Mouse (Mus musculus) NIH3T3 (cell line): ENCODE measurements around the gene Scd3.

Experiments used
- DNase-seq: peaks from one replicate; pipeline ENCODE4 v3.0.0-alpha.2; 2012; ENCODE audit warnings: low read depth

Scd3 gene

GRCm38 (mm10) chr19:44203015-44203564, at the start of gene Scd3:
Scd3 (plus strand) TSS chr19:44203269.
- no peak for DNase-seq

GRCm38 (mm10) chr19:44153781-44154180, 49.3 kb upstream of the Scd3 start:
- no peak for DNase-seq

DNA sequence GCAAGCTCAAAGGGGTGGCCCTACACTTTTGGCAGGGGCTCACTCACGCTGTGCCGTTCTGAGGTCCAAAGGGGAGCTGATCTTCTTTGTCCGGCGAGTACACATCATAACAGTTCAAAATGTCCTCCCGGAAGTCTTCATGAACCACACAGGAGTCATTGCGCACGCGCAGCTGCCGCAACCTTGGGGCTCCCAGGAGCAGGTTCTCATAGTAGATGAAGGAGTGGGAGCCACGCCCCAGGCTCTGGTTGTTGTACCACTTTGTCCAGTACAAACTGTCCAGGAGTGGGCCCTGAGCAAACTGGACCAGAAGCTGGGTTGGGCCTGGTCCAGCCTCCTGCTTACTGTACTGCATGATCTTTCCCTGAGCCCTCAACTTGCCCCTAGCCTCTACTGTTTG, 46.1 kb upstream of the Scd3 start:
- no peak for DNase-seq

DNA sequence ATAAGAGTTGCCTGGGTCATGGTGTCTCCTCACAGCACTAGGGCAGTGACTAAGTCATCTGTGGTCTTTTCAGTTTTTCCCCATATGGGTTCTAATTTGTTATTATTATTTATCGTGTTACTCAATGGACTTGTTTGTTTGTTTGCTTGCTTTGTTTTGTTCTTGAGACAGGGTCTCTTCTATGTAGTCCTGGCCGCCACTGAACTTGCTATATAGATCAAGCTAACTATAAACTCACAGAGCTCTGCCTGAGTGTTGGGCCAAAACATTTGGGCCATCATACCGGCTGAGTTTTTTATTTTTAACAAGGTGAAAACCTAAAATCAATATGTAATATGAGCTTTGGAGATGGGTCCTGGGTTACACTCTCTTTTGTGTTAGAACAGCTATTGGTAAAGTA, 43.7 kb upstream of the Scd3 start:
- DNase-seq = no peak

DNA sequence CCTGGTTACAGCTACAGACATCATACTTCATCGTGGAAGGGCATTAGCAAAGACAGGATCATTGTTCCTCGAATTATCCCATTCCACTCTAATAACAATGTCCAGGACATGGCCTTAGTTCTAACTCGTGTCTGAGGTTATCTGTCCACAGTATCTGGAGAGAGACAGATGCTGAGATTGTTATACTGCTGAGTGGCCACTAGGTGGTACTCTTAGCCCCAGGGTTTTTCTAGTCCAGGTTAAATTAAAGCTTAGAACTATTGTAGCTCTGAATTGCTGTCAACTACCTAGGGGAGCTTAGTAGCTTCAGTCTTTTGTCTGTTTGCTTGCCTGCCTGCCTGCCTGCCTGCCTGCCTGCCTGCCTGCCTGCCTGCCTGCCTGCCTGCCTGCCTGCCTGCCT, 41.6 kb upstream of the Scd3 start:
- peak; percentile 61 for DNase-seq

DNA sequence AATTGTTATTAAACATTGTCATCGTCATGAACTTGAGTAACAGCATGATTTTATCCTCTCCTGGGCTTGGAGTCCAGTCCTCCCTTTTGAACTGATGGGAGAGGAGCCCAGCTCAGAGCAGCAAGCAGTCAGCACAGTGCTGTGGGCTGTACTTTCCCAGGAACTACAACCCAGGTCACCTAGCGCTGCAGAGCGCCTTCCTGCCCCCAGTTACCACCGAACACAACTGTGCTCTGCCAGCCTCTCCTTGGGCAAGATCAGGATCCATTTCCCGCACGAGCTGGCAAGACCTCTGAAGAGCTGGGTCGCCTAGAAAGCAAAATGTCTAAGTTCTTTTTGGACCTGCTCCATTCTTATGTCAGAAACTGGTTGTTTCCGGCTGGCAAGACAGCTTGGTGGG, 28.2 kb upstream of the Scd3 start:
- DNase-seq = no peak

DNA sequence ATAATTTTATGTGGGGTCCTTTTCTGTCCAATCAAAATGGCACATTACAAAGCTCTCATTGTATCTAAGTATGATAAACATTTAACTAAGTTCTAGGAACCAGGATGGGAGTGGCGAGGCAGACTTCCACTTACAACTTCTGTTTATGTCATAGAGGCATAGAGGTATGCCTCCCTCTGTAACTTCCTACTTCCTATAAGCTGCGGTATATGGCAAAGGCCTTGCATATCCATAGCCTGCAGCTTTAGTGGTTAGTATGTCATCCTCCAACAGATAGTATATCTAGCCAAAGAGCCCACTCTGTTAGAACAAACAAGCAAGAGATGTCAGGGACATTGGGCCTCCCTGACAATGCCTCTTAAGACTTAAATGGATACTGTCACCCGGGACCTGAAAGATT, 26.3 kb upstream of the Scd3 start:
- DNase-seq = no peak

DNA sequence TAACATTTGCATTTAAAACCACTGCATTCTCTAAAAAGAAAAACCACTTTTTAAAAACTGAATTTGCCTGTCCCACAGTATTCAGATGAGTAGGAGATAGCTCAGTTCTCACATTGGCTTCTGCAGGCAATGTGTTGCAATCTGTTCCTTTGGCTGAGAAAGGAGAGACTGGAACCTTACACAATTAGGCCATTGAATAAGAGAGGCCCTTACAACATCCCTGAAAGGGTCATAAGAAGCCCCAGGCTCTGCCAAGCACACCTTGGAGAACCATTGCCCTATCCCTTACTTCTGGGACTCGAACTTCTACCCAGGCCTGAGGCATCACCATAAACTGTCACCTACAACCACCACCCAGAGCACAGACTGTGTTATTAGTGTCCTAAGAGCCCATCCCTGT, 22.6 kb upstream of the Scd3 start:
- DNase-seq = no peak

- DNase-seq = no peak
Measured at GRCm38 (mm10) chr19:44183968-44184367, 19.1 kb upstream of the Scd3 start.

DNA sequence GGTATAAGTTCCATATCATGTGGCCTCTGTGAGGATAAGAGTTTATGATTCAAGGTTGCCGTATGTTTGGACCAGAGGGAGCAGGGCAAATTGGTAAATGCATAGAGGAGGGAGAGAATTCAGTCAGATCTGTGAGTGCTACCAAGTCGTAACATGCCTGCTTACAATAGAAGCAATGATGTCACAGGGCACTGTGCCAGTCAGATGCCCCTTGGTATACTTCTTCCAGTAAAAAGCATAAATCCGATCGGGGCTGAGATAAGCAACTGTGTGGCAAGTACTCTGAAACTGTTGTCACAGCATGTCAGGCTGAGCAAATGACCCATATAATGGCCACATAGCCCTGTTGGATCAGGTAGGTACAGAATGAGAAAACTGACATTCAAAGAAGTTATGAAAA, 14.0 kb upstream of the Scd3 start:
- no peak for DNase-seq

DNA sequence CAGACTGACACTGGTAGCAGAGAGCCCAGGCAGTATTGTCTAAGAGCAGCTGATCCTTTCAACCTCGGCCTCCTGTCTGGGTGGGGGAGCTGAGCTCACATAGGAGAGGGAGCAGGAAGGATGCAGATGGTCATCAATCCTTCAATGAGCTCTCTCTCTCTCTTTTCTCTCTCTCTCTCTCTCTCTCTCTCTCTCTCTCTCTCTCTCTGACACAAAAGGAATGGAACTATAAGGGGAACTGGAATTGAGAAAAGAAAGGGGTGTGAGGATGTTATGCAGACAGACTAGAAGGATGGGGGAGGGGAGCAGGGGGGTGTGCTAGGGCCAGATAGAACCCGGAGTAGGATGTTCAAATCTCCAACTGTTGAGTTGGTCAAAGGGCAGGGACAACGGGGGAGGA, 10.7 kb upstream of the Scd3 start, which contains the start of gene Pkd2l1:
Gene Pkd2l1, minus strand, starts transcription at position 101 of the 400 bp plus-strand sequence.
- no peak for DNase-seq

- DNase-seq = no peak
Measured at GRCm38 (mm10) chr19:44193906-44194305, 9.2 kb upstream of the Scd3 start.

- peak; percentile 86 for DNase-seq
Measured at GRCm38 (mm10) chr19:44195138-44195537, 7.9 kb upstream of the Scd3 start.

DNA sequence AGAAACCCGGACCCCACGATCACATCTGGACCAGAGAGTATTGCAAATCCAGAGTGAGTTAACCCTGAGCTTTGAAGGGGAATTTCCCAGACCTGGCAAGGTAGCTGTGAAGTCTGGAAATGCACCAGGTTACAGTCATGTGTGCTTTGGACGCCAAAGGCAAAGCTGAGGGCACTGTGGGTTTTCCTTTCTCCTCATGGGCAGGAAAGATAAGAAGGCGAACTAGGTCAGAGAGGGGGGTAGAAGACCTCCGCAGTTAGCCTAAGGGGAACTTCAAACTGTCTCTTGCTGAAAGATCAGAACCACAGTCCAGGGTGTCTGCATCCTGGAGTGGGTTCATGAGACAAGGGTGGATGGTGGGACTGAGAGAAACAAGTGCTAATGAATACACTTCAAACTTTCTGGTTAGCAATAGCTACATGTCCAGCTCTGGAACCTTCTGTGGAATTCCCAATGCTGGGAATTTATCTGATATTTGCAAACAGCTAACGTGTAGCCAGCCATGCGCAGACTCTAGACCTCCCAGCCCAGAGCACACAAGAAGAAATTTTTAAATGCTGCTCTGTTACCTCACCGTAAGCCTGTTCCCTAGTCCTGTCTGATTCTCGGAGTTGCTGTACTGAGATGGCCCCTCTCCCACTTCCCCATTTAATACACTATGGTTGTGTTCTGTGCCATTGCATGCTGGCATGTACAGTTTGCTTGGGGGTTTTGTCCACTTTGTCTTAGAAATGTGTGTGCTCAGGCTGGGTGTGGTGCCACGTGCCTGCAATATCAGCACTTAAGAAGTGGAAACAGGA, 5.8 kb upstream of the Scd3 start:
- no peak for DNase-seq

GRCm38 (mm10) chr19:44198494-44198893, 4.6 kb upstream of the Scd3 start:
- no peak for DNase-seq

DNA sequence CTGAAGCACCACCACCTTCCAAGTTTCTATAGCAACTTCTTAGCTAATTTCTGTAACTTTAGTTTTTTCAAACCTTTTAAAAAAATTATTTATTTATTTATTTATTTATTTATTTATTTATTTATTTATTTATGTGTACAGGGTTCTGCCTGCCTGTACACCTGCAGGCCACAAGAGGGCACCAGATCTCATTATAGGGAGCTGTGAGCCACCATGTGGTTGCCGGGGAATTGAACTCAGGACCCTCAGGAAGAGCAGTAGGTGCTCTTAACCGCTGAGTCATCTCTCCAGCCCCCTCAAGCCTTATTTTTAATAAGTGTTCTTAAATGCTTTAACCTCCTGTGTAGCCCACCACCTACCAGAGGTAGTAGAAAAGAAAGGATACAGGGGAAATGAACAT, 4.1 kb upstream of the Scd3 start:
- peak; percentile 33 for DNase-seq

GRCm38 (mm10) chr19:44207079-44207478, 4.0 kb downstream of the Scd3 start:
- peak; percentile 29 for DNase-seq

- no peak for DNase-seq
Measured at GRCm38 (mm10) chr19:44215255-44215654, 12.2 kb downstream of the Scd3 start.

- no peak for DNase-seq
Measured at GRCm38 (mm10) chr19:44217958-44218525, 15.0 kb downstream of the Scd3 start.

GRCm38 (mm10) chr19:44225728-44226127, 22.7 kb downstream of the Scd3 start:
- DNase-seq = no peak

- DNase-seq = no peak
Measured at GRCm38 (mm10) chr19:44229776-44230175, 26.7 kb downstream of the Scd3 start.

GRCm38 (mm10) chr19:44230212-44230611, 27.1 kb downstream of the Scd3 start:
- no peak for DNase-seq

- no peak for DNase-seq
Measured at GRCm38 (mm10) chr19:44231608-44232151, 28.6 kb downstream of the Scd3 start.
